Mouse (Mus musculus) bone marrow macrophage, adult 2 months (primary cell): ENCODE results near the gene Srpk1.

Experiments used
- CTCF ChIP-seq: IDR thresholded peaks from 2 replicates; pipeline ENCODE4 v1.5.1; 2012; ENCODE audit warnings: low read depth, mild to moderate bottlenecking, low read length, moderate library complexity
- POLR2A ChIP-seq: IDR thresholded peaks from 2 replicates; pipeline ENCODE4 v1.6.1; 2012; ENCODE audit warnings: mild to moderate bottlenecking, low read depth, low read length, borderline replicate concordance

- TF ChIP-seq POLR2A, result no peak
- no peak for TF ChIP-seq CTCF
Measured at GRCm38 (mm10) chr17:28657936-28658335, 35.4 kb upstream of the Srpk1 start.
